Mouse (Mus musculus): ENCODE data around the gene Tanc2.

The Tanc2 gene

DNA sequence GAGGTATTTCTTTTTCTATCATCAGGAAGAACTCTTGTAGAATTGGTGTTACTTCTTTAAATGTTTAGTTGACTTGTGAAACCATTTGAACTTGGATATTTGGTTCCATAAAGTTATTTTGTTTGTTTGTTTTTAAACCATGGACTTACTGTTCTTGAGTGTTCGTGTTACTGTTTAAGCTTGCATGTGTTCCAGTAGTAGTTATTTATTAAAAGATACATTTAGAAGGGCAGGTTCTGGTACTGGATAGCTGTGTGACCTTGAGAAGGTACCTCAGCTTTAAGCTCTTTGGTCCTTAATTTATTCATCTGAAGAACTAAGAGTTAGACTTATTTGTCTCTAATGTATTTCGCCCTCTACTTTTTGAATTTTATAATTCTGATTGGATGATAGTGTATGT, 64.8 kb downstream of the Tanc2 start:
- DNase-seq: no peak

DNA sequence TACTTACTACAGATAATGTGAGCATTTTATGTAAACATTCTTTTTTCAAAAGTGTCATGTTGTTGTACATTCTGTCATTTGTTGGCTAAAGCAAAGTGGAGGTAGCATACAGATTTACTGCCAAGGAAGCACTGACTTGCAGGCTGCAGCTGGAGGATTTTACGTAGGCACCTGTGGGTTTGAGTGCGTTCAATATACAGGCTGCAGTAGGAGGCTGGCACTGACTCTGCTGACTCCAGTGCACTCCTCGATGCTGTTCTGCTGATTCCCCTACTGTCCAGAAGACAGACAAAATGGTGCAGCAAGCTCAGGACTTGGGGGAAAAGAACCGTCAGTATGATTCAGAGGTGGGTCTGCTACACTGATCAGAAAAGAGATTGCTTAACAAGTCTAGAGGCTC, 65.5 kb downstream of the Tanc2 start:
- DNase-seq: no peak

DNA sequence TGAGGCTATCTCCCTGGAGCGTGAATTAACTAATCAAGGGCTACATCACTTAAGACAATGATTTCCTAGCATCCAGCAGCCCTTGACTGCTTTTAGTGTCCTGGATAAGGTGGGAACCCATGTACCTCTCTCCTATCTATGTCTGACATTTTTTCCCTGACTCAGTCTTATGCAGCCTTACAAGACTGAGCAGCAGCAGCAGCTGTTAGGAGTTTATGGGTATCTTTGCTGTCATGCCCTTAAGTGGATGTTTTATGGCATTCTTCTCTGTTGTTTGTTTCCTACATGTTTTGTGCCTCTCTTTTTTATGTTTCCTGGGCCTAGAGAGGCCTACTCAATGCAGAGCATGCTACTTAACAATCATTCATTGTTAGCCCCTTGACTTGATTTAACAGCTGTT, 78.1 kb downstream of the Tanc2 start:
- DNase-seq: no peak

DNA sequence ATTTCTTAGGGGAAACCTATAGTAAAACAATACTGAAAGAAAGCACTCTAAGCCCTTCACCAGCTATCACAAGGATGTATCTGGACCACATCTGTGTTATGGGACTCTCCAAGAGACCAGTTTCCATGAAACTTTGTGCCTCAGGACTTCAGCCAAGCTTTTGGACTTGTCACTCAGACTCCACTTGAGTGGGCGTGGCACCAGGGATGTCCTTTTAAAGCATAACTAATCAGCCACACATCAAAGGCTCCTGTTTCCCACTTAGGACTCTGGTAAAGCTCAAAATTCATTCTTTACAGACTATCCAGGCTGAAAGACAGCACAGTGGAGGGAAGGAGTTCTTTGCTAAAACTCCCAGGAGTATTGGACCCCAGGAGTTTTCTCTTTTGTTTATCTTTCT, 89.2 kb downstream of the Tanc2 start:
- DNase-seq: no peak

DNA sequence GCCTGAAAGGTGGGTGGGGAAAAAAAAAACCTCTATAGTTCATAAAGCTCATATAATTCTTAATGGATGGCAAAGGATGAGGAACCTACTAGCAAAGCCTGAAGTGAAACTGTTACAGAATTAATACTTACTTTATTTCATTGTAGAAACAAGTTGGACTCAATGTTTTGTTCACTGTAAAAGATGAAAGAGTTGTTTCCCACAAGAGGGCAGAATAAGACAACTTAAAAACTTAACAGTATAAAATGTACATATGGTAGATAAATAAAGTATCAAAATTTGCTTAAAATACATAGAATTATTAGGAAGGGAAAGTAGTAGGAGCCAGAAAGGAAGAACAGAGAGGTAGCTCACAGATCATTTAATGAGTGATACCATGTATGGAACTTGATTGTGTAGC, 95.0 kb downstream of the Tanc2 start:
- no peak for DNase-seq

DNA sequence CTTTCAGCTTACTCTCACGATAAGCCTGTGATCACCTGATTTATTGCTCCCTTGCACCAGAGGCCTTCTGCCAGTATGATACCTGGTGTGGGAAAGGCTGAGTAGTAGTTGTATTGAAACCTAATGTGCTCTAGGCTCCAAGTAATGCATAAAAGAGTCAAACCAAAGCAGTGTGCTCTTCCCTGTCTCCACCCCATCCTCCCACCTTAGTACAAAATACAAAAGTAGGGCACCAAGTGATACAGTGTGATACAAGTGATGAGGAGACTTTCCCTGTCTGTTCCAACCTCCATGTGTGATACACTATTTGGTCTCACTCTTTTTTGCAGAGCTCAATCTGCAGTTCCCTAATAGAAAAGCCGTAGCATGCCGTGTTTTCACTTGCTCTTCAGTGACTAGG, 110.7 kb downstream of the Tanc2 start:
- DNase-seq: no peak

DNA sequence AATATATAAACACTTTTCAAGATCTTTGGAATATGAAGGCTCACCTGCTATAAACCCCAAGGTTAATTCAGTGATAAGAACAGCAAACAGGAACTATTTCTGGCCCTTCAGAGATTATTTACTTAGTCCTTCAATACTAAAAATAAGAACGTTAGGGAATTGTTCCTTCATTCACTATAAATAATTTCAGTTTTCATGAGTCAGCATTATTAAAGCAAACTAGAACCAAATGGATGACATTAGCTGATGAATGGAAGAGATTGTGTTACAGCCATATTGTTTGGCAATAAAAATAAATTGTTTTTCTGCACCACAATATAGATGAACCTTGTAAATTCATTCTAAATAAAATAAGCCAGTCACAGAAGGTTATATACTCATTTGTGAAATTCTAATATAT, 129.9 kb downstream of the Tanc2 start:
- no peak for DNase-seq

DNA sequence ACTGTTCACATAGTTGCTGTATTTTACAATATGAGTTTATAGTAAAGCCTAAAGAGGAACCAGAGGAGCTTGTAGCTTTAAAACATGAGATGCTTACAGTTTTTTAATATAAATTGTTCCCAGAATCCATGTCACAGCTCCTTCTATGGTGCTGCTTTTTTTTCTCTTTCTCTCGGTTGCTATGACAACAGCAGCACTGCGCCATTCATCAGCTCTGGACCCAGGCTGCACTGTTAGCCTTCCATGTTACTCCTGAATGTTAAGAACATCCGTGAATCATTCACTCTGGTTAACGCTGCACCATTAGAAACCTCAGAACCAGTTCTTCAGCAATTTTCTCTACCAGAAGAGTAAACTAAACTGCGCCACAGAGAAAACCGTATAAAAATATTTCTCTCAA, 141.8 kb downstream of the Tanc2 start:
- DNase-seq: no peak

DNA sequence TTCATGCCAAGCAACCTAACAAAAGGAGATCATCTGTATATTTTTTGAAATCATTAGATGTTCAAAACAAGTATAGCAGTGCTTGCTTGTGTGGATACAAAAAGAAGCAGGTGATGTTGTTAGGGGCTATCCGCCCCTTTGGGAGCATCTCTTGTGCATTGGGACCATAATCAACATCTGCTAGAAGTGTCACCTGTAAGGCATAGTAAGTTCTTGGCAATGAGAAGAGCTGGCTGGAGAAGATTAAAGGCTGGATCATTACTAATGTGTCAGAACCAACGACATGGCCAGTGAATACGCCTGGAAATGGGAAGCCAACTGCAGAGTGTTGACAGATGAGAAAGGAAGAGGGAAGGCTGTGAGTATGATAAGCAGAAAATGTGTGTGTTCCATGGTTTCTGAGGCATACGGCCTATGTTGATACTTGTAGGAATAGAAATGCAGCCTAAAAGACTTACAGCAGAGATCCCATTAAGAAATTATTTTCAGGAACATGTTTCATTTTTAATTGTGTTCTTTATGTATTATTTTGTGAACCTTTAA, 142.3 kb downstream of the Tanc2 start:
- DNase-seq: no peak

DNA sequence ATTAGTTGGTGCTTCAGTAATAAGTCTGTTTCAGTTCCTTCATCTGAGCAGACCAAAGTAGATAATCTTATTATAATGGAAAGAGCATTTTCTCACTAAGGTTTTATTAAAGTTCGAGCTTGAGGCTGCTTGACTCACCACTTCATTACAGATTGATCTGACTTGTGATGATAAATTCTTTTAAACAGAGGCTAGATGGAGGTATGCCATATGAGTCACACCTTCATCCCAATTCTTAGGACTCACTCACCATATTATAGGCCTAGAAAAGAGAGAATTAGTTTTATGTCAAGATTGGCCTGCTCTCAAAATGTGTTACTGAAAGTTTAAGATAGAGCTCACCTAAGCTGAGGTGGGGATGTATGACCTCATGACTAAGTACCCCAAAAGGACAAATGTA, 153.4 kb downstream of the Tanc2 start:
- no peak for DNase-seq

DNA sequence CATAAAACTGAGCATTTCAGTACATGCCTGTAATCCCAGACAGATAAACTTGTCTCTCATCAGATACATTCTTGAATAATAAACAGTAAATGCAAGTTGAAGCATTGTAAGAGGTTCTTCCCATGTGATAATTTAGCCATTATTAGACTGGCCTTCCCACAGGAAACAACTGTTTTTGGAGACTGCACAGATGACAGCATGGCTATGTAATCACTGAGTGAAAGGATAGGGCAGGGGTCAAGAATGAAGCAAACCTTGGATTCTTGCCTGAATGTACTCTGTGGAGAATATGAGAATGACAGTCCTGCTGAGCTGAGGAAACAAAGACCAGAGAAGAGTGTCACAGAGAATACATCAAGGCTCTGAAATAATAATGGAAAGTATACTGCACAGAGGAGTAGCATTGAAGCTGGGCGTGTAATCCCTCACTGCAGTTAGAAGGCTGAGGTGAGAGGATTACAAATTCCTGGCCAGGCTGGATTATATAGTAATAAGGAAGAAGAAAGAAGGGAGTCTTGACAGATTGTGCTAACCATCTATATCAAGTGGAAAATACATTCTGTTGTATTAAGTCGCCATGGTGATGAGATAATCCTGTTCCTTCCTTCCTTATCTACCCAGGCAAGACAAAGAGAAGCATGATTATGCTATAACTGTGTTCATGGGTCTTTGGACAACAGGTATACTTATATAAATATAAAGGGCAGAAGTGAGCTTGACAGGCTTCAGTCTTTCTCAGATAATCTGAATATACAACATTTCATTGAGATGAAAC, 159.7 kb downstream of the Tanc2 start:
- peak; percentile 26 for DNase-seq

DNA sequence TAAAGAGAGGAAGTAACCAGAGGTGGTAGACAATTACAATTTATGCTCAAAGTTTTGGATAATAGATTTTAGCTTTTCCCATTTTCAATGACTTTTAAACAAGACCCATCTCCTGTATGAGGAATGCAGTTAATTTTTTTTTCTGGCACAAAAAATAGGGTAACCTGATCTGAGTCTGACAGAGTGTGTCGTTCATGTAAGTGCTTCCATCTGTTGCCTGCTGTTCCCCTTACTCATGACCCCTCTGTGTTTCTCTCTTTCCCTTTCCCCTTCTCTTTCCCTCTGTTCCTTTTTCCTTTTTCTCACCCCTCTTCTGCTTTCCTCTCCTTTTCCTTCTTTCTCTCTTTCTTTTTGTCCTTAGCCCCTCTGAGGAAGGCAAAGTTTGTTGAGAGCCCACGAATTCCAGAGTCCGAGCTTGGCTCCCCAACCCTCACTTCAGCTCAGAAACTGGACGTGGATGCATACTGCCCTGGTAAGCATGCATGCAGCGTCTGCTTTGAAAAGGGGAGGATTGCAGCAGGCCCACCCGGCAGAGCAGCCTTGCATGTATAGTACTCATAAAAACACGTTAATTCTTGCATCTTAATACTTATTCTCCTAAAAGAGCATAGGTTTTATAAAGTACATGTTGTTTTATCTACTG, 168.9 kb downstream of the Tanc2 start:
- no peak for DNase-seq

DNA sequence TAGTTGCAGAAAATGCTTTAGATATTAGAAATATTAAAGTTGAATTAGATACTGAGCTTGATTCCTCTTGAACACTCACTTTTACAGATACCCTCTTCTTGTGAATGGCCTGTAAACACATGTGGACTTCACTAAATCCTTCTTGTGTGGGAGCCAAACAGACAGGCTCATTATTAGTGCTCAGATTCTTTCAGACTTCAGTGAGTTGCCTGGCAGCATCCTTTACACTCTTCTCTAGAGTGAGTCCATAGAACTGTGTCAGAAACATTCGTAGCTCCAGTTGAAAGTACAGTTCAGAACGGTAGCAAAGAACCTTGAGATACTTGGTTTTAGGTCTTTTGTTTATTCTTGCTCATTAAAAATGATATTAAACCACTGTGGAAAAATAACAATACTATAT, 169.6 kb downstream of the Tanc2 start:
- DNase-seq: no peak

DNA sequence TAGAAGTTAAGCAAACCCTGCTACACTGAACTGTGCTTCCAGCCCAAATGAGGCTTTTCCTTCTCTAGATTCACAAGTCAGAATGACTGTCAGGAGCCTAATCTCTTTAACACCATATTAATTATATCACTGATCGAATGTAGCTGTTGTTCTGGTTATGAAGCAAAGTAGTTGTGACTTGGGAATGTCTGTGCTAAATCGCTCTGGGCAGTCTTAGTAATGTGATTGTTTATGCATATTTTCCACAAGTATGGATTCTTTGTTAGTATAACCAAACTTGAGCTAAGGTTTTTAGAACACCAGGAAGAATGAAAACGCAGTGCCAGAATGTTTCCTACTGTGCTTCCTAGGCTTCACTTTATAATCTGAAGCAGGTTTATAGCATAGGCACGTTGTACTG, 170.6 kb downstream of the Tanc2 start:
- DNase-seq: no peak

DNA sequence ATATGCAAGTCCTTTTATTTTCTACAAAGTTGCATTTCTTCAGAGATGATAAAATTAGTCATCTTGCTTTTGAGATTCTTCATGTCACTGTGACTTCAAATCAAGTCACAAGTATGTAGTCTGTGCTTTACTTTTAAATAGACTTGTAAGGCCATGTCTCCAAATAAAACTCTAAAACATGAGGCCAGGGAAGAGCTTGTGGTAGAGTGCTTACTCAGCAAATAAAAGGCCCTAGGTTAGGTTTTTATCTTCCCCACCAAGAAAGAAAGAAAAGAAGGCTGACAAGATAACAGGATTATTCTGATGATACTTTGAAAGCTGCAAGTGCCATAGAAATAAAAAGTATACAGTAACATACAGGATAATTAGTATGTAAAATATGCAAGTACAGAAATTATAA, 188.0 kb downstream of the Tanc2 start:
- no peak for DNase-seq

DNA sequence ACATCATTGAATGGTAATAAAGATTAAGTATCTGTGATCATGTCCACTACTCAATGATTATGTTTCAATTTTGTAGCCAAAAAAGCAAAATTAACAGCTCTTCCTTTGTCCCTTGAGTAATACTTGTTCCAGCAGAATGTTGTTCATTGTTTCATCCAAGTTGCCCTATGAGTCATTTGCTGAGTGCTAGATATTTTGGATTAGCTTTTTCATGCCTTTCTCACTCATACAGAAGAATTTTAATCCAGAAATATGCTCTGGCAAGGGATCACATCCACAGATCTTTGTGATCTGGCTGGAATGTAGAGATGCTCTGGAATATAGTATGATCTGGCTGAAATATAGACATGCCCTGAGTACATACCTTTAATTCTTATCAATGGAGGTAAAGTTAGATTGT, 202.7 kb downstream of the Tanc2 start:
- DNase-seq: no peak

DNA sequence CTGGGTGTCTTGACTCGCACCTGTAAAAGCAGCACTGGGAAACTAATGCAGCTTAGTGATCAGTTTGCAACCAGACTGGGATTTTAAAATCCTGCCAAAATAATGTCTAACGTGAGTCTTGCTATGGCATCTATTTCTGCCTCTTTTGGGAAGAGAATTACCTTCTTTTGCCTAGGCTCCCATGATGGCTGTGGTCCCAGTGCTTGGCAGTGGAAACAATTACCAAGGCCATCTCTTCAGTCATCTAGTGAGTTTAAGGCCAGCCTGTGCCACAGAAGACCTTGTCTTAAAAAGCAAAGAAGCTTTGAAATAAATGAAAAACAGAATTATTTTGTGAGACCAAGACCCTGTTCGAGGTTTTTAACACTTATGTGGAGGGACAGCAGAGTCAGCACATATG, 213.9 kb downstream of the Tanc2 start:
- no peak for DNase-seq

DNA sequence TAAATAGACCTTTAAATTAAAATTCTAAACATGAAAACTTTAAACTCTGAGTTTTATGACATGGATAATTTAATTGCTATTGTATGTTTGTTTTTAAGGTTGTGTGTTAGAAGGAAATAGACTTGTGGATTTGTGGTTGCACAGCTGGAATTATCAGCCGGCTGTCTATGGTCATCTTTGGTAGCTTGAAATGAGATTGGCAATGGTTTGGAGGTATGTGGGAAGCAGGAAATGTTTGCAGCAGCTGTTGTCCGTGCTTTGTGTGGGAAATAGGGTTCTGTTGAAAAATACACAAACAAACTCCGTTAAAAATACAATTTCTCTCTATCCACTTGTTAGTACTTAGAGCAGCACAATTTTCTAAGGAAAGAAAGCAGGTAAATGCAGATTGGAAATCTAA, 215.0 kb downstream of the Tanc2 start:
- DNase-seq: no peak

DNA sequence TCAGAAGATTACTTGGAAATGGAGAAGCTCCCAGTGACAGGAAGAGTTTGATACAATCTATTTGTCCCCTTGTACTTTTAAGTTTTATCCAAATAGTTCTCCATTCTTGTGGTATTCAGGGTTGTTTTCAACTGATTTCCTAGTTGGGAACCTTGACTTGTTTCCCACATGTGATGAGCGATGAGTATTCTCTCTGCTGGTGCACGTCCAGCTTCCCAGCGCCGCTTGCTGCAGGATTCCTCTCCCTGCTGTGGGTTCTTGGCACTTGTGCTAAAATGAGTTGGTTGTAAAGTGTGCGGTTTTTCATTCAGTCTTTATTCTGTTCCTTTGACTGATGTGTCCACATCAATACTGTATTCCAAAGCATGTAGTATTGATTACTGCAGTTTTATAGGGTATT, 217.3 kb downstream of the Tanc2 start:
- DNase-seq: no peak

DNA sequence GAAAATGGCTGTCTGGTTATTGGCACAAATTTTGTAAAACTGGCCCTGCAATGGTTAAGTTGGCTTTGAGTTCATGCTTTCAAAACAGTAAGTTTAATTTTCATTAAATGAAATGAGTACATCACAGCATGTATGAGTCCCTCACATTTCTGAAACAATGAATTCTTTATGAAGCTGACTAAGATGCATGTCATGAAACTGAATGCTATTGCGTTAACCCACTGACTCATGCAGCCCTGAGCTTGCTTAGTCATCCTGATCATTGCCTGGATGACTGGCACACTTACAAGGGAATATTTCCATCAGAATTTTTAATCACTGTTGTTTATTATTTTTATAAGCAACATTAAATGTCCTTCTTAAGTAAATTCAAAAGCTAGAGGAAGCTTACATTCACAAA, 233.5 kb downstream of the Tanc2 start:
- no peak for DNase-seq

DNA sequence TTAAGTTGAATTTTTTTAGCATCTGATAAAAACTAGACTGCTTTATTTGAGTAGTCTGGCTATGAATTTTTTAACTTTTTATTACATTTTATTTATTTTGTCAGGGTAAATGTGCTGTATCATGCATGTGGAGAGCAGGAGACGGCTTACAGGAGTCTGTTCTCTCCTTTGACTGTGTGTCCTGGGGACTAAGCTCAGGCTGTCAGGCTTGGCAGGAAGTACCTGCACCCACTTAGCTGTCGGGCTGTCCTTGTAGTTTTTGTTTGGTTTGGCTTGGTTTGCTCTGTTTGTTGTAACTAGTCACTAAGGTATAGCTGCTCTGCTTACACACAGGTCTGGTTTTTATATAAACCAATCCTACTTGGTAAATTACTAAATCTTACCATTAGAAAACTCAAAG, 234.0 kb downstream of the Tanc2 start:
- DNase-seq: no peak

DNA sequence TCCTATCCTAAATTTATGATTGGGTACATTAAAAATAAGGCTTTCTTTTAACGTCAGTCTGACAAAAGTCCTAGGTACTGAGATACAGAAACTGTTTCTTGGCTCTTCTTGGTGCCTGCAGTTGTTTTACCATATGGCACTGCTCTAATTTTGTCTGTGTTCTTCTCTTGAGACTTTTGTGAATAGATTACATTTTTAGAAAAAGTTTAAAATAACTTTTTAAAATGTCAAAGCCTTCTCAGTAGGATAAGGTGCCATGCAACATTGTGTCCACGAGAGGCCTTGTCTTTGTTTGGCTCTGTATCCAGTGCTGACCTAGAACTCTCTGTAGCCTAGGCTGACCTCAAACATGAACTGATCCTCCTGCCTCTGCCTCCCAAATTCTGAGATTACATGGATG, 238.4 kb downstream of the Tanc2 start:
- DNase-seq: no peak

DNA sequence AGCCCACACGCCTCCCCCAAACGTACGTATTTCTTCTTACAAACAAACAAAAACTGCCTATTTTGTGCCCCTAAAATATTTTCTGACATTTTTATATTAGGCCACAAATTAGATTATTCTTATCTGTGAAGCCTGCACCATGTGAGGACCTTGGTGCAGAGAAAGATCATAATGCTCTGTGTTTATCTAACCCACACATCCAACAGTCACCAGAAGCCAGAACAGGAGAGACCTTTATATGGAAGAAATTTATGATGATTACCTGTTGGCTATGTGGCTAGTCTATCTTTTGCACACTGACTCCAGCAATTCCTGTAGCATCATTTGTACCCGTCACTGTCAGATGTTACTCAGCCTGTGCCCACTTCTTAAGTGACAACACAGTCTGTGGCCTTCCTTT, 245.4 kb downstream of the Tanc2 start:
- DNase-seq: no peak

DNA sequence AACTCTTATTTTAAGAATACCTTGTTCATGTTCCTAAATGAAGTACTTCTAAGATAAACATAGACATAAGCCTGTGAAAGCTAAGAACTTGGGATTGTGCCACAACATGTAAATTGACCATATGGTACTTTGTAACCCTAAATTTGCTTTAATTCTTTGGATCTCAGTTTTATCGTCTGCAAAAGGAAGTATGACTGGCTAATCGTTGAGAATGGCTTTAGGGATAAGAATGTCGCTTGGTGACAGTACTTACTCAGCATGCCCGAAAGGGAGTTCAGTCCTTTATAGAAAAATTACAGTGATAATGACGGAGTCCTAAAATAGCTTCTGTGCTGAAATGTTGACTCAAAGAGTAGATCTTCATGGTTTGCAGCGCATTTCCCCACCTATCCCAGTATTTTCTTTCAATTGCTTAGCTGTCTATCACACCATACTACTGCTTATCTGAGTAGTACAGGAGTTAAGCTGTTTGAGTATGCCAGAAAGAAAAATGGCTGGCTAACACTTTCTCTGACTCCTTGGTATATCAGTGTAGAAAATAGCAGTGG, 246.6 kb downstream of the Tanc2 start:
- DNase-seq: no peak

DNA sequence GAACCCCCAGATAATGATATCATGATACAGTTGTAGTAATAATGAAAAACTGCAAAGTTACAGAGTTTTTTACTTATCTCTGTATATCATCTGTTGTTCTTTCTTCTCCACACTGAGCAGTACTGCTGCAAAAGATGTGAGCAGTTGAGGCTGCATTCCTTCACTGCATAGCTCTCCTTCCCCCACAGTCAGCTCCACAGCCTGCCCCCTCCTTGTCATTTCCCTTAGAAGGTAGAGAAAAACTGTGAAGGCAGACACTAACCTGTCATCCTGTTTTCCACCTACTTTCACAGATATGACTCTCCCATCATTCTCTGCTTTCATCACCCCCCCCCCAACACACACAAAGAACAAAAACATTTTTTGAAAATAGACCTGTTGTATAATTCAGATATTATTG, 248.2 kb downstream of the Tanc2 start:
- no peak for DNase-seq

Measured in lung, postnatal 14 days (tissue).